Mouse (Mus musculus) forebrain, embryonic 14.5 days (tissue): Measurements from ENCODE around the gene 9930104L06Rik. TPM values are rescaled to one million over a fixed set of nuclear protein-coding genes. Genes with fewer than 3 reads are reported as not detected.

Source experiments
- ATAC-seq: fragments of 200-750 bp; cut with Nextera tagmentation; 2 replicates; pipeline ENCODE4 v1.8.0; 2017; ENCODE audit warnings: mild to moderate bottlenecking, moderate library complexity
- DNase-seq: peaks from one replicate; pipeline ENCODE4 v3.0.0-alpha.2; 2015; ENCODE audit warnings: low spot score
- H3K27ac ChIP-seq: fragments of 300-500 bp; sonication (generic); 2 replicates; pipeline ENCODE4 v1.5.1; 2014; ENCODE audit warnings: low read depth, mild to moderate bottlenecking, control low read depth, low read length, moderate library complexity
- H3K27me3 ChIP-seq: fragments of 300-500 bp; sonication (generic); replicated peaks from 2 replicates; pipeline ENCODE4 v1.6.1; 2014; ENCODE audit warnings: low read length, control low read depth, mixed read lengths; ENCODE audit not compliant: control insufficient read depth, insufficient read depth
- H3K36me3 ChIP-seq: fragments of 300-500 bp; sonication (generic); 2 replicates; pipeline ENCODE4 v1.6.1; 2014; ENCODE audit warnings: low read length, control low read depth; ENCODE audit not compliant: control insufficient read depth, insufficient read depth
- H3K4me1 ChIP-seq: fragments of 300-500 bp; sonication (generic); 2 replicates; pipeline ENCODE4 v1.6.1; 2014; ENCODE audit warnings: antibody characterized with exemption, low read length, control low read depth; ENCODE audit not compliant: control insufficient read depth, insufficient read depth
- H3K4me2 ChIP-seq: fragments of 300-500 bp; sonication (generic); 2 replicates; pipeline ENCODE4 v1.6.1; 2014; ENCODE audit warnings: mild to moderate bottlenecking, control low read depth, low read length
- H3K4me3 ChIP-seq: fragments of 300-500 bp; sonication (generic); 2 replicates; pipeline ENCODE4 v1.5.1; 2014; ENCODE audit warnings: low read depth, low read length, control low read depth
- H3K9ac ChIP-seq: fragments of 300-500 bp; sonication (generic); 2 replicates; pipeline ENCODE4 v1.6.1; 2014; ENCODE audit warnings: mild to moderate bottlenecking, low read length, control low read depth, moderate library complexity
- H3K9me3 ChIP-seq: fragments of 300-500 bp; sonication (generic); replicated peaks from 2 replicates; pipeline ENCODE4 v1.6.1; 2016; ENCODE audit warnings: low read length, control low read depth, mixed read lengths; ENCODE audit not compliant: control insufficient read depth
- WGBS: fragments of 180-500 bp; shearing (Covaris S2); extraction: QIAGEN DNeasy Blood & Tissue Kit; methylation state at CpG from one replicate; pipeline ENCODE4 v1.1.7; 2014; 5-methylcytosine and 5-hydroxymethylcytosine counted together
- polyA plus RNA-seq: library from polyadenylated mRNA; unstranded; fragments of >200 nt; fragmentation: Nextera tagmentation; extraction: Ambion mirVana; gene quantifications from 2 replicates; pipeline ENCODE4 v1.2.1, GENCODE M21; 2014

9930104L06Rik gene
- polyA plus RNA-seq, 1 experiment from 2014 or later, result 3.2 TPM

DNA sequence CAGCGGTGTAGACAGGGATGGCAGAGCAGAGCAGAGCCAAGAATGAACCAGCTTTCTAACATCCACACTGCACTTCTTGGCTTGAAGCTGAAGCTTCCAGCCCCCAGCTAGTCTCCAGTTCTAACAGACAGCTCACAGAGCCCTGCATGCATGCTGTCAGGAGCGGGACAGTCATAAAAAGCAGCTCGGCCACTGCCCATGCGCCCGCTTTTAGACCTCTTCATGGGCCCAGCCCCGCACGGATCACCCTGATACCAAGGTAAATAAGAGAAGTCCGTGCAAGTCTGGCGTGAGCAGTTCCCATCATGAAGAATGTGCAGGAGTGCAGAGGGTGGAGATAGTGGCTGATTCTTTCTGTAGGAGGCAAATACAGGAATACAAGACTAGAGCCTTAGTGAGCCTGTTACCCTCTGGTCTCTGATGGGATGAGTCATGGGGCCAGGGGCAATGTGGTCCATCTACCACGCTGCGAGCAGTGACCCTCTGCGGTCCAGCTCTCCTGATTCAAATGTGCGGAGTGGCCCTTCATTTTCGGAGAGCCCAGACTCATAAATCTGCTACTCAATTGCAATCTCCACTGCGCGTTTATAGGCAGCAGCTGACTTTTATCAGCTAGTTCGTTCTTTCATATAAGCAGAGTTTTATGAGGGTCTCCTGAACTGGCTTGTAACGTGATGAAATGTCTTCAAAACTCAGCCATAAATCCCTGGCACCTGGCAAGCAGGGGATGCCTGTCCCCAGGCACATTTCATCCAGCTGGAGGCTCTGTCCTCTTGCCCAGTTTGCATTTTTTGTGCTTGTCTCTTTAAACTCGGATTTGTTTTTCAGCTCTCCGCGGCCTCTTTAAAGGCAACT is 13.6 kb downstream of the 9930104L06Rik start:
- DNase-seq (no peak), ATAC-seq (no peak)
- Histone ChIP-seq H3K27ac (no peak overlapping the region), H3K9ac (no peak overlapping the region), H3K36me3 (no peaks in the 10 kb centered on the region), H3K9me3 (no peaks in the 10 kb centered on the region), H3K4me3 (no peak overlapping the region), H3K4me1 (no peaks in the 10 kb centered on the region), H3K4me2 (no peak overlapping the region), H3K27me3 (no peaks in the 10 kb centered on the region)
- WGBS, result 84% methylated on average over 21 of the region's 21 CpGs

GRCm38 (mm10) chr4:124951036-124951433 is 14.2 kb downstream of the 9930104L06Rik start:
- Histone ChIP-seq H3K27me3 (no peaks in the 10 kb centered on the region), H3K36me3 (no peaks in the 10 kb centered on the region), H3K27ac (no peak overlapping the region), H3K4me3 (no peak overlapping the region), H3K9ac (no peak overlapping the region), H3K4me2 (no peak overlapping the region), H3K4me1 (no peaks in the 10 kb centered on the region), H3K9me3 (no peaks in the 10 kb centered on the region)
- DNase-seq (no peak), ATAC-seq (no peak)
- WGBS, result 56% methylated on average over 10 of the region's 10 CpGs

DNA sequence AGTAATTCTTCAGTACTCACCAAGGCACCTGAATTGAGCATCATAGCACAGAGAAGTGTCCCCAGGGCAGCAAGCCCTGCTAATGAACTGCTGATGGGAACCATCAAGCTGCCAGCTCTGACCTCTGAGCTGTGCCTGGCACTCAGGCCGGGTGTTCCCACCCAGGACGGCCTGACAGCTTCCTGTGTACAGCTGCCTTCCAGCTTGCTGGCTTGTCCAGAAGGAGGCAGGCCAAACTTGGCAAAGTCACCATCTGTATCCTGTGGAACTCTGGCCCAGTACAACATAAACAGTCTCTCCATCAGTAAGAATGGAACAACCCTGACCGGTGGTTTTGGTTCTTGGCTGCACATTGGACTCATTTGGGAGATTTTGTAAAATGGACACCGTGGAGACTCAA is 16.7 kb downstream of the 9930104L06Rik start:
- H3K4me3 ChIP-seq, result no peak overlapping the region
- H3K4me2 ChIP-seq, result no peak overlapping the region
- DNase-seq (no peak), ATAC-seq (no peak)
- H3K9ac ChIP-seq, result no peak overlapping the region
- no peaks in the 10 kb centered on the region for H3K9me3 ChIP-seq
- no peaks in the 10 kb centered on the region for H3K27me3 ChIP-seq
- WGBS, result 69% methylated on average over 4 of the region's 4 CpGs
- no peak overlapping the region for H3K27ac ChIP-seq
- H3K4me1 ChIP-seq, result no peaks in the 10 kb centered on the region
- no peaks in the 10 kb centered on the region for H3K36me3 ChIP-seq

DNA sequence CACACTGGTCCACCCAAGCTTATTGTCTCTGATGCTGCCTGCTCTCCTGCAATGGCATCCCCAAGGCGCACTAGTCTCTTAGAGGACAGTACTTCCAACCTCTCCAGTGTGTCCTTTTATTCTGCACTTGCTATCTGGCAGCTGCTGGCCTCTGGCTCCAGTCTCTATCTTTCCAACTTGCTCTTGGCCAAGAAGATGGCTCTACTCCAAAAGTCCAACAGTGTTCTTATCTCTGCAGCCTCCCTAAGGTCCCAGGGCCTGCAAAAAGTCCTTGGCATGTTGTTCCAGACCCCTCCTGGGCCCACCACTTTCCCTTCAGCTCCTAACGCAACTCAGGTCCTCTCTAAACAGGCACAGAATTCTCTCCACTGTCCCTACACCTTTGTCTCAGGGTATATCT is 20.4 kb downstream of the 9930104L06Rik start:
- no peak for ATAC-seq
- WGBS, result 85% methylated on average over 2 of the region's 2 CpGs
- Histone ChIP-seq H3K9me3 (no peaks in the 10 kb centered on the region), H3K9ac (no peak overlapping the region), H3K4me1 (no peaks in the 10 kb centered on the region), H3K4me3 (no peak overlapping the region), H3K4me2 (no peak overlapping the region), H3K27me3 (no peaks in the 10 kb centered on the region), H3K27ac (no peak overlapping the region), H3K36me3 (no peaks in the 10 kb centered on the region)
- no peak for DNase-seq

GRCm38 (mm10) chr4:124959062-124959461 is 22.2 kb downstream of the 9930104L06Rik start:
- Histone ChIP-seq H3K4me3 (no peak overlapping the region), H3K9ac (no peak overlapping the region), H3K4me2 (no peak overlapping the region), H3K4me1 (no peaks in the 10 kb centered on the region), H3K9me3 (no peaks in the 10 kb centered on the region), H3K36me3 (no peaks in the 10 kb centered on the region), H3K27me3 (no peaks in the 10 kb centered on the region), H3K27ac (no peak overlapping the region)
- no peak for ATAC-seq
- WGBS, result 75% methylated on average over 11 of the region's 11 CpGs
- no peak for DNase-seq

DNA sequence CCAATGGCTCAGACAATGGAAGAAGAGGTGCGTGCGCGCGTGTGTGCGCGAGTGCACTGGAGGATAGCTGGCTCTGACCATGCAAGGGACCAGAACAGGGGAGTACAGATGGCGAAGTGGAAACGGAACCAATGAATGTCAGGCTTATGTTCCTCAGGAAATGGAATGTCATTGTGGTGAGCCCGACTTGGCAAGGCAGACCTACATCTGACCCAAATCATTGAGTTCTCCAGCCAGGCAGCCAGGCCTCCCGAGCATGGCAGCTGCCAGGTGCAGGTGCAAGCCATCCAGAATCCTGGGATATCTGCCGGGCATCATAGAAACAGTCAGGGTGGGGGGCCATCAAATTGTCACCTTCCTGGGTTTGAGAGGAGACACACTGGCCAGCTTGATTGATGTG is 24.1 kb downstream of the 9930104L06Rik start:
- no peak overlapping the region for H3K4me2 ChIP-seq
- no peak for ATAC-seq
- WGBS, result 90% methylated on average over 11 of the region's 11 CpGs
- no peaks in the 10 kb centered on the region for H3K4me1 ChIP-seq
- H3K36me3 ChIP-seq, result no peaks in the 10 kb centered on the region
- H3K27me3 ChIP-seq, result no peaks in the 10 kb centered on the region
- no peak overlapping the region for H3K9ac ChIP-seq
- DNase-seq, result no peak
- no peaks in the 10 kb centered on the region for H3K9me3 ChIP-seq
- H3K27ac ChIP-seq, result no peak overlapping the region
- H3K4me3 ChIP-seq, result no peak overlapping the region

- H3K4me1 ChIP-seq, result no peaks in the 10 kb centered on the region
- H3K9me3 ChIP-seq, result no peaks in the 10 kb centered on the region
- no peaks in the 10 kb centered on the region for H3K27me3 ChIP-seq
- H3K9ac ChIP-seq, result no peak overlapping the region
- H3K4me3 ChIP-seq, result no peak overlapping the region
- H3K4me2 ChIP-seq, result no peak overlapping the region
- DNase-seq, result no peak
- 69% methylated on average over 11 of the region's 11 CpGs for WGBS
- H3K27ac ChIP-seq, result no peak overlapping the region
- H3K36me3 ChIP-seq, result no peaks in the 10 kb centered on the region
- no peak for ATAC-seq
Measured at GRCm38 (mm10) chr4:124962576-124962975, 25.7 kb downstream of the 9930104L06Rik start.

DNA sequence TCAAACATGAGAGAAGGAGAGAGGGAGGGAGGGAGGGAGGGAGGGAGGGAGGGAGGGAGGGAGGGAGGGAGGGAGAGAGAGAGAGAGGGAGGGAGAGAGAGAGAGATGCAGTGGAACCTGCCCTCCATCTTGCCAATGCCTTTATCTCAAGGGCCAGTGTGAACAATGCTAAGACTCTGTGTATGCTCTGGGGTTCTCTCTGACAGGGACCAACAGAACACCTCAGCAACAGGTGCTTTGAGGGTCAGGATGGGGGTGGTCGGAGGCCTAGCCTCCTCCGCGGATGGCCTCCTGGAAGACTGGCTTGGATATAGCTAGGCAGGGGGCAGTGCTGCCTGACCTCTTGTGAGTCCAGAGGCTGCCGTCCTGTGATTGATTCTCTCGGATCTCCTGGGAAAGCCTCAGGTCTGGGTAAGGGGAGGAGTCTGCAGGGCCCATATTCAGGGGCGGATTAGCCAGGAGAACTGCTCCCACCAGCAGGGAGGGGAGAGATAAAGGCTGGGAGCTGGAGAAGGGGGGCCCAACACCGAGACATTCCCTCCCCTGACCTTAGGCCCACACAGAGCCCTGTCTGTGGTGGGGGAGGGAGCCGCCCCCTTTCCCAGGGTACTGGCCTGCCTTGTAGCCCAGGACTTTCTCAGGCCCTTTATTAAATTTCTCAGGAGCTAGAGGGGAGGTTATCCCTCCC is 28.2 kb downstream of the 9930104L06Rik start:
- Histone ChIP-seq H3K4me3 (no peak overlapping the region), H3K36me3 (no peaks in the 10 kb centered on the region), H3K9me3 (no peaks in the 10 kb centered on the region), H3K9ac (no peak overlapping the region), H3K27me3 (no peaks in the 10 kb centered on the region), H3K4me1 (no peaks in the 10 kb centered on the region), H3K27ac (no peak overlapping the region), H3K4me2 (no peak overlapping the region)
- no peak for ATAC-seq
- DNase-seq, result no peak
- WGBS, result 7% methylated on average over 8 of the region's 8 CpGs

DNA sequence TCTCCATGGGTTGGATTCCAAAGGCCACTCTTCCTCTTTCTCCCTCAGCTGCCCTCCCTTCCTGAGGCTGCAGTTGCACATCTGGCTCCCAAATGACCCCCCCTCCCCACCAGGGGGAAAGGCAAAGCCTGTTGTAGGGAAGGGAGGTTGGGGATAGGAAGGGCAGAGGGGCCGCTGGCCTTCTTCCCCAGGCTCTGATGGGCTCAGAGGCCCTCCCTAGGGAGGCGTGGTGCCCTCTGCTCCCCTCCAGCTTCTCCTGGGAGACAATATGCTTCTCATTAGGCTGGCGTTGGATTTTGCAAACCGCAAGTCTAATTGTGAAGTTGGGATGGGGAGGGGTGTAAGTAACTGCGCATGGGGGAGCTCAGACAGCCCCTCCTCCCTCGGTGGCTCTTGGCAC is 31.9 kb downstream of the 9930104L06Rik start:
- no peaks in the 10 kb centered on the region for H3K27me3 ChIP-seq
- DNase-seq (no peak), ATAC-seq (no peak)
- H3K9me3 ChIP-seq, result no peaks in the 10 kb centered on the region
- H3K36me3 ChIP-seq, result no peaks in the 10 kb centered on the region
- H3K9ac ChIP-seq, result no peak overlapping the region
- H3K27ac ChIP-seq, result no peak overlapping the region
- 9% methylated on average over 5 of the region's 6 CpGs for WGBS
- H3K4me2 ChIP-seq, result no peak overlapping the region
- no peaks in the 10 kb centered on the region for H3K4me1 ChIP-seq
- no peak overlapping the region for H3K4me3 ChIP-seq
